Mouse (Mus musculus): ENCODE data around the gene Nkain4. TPM values are rescaled to one million over a fixed set of nuclear protein-coding genes. Genes with fewer than 3 reads are reported as not detected.

Gene Nkain4
- polyA plus RNA-seq, 2 experiments from 2014 or later = not detected

GRCm38 (mm10) chr2:180893537-180894028 is 60.9 kb downstream of the Nkain4 start:
- no peak for ATAC-seq

- no peak for ATAC-seq
Measured at GRCm38 (mm10) chr2:180892841-180893521, 61.5 kb downstream of the Nkain4 start.

- ATAC-seq = no peak
Measured at GRCm38 (mm10) chr2:180891835-180892323, 62.6 kb downstream of the Nkain4 start.

- no peak for ATAC-seq
Measured at GRCm38 (mm10) chr2:180891075-180891834, 63.2 kb downstream of the Nkain4 start.

- ATAC-seq = no peak
Measured at GRCm38 (mm10) chr2:180890422-180891074, 64.0 kb downstream of the Nkain4 start.

- ATAC-seq = no peak
Measured at GRCm38 (mm10) chr2:180889921-180890280, 64.6 kb downstream of the Nkain4 start.

- ATAC-seq = no peak
Measured at GRCm38 (mm10) chr2:180889271-180889920, 65.1 kb downstream of the Nkain4 start.

- ATAC-seq = no peak
Measured at GRCm38 (mm10) chr2:180885270-180885669, 69.2 kb downstream of the Nkain4 start.

Other genes with a start within 250 kb of the Nkain4 start
- 10 to 100 TPM; 49.7 to 73.1 TPM for gene Dido1, start 244.7 kb downstream of the Nkain4 start, polyA plus RNA-seq (2017; shearing (Covaris generic))
- 10 to 100 TPM; 11.4 to 22.0 TPM for gene Gid8, start 244.6 kb downstream of the Nkain4 start, polyA plus RNA-seq (2017; shearing (Covaris generic))
- 100 to 1,000 TPM in 1 of 2 experiments, 10 to 100 TPM in 1; 77.3 to 114 TPM for gene Slc17a9, start 229.4 kb downstream of the Nkain4 start, polyA plus RNA-seq (2017; shearing (Covaris generic))
- not detected for gene Bhlhe23, start 177.8 kb downstream of the Nkain4 start, polyA plus RNA-seq (2017; shearing (Covaris generic))
- 1 to 10 TPM; 7.5 to 9.2 TPM for gene Ythdf1, start 33.8 kb downstream of the Nkain4 start, polyA plus RNA-seq (2017; shearing (Covaris generic))
- gene Birc7, start 25.7 kb downstream of the Nkain4 start, polyA plus RNA-seq (2017; shearing (Covaris generic)) = not detected
- 10 to 100 TPM; 42.6 to 73.0 TPM for gene Arfgap1, start 12.5 kb upstream of the Nkain4 start, polyA plus RNA-seq (2017; shearing (Covaris generic))
- gene Col20a1, start 31.8 kb upstream of the Nkain4 start, polyA plus RNA-seq (2017; shearing (Covaris generic)) = under 1 TPM; 0.36 to 0.38 TPM
- gene Chrna4, start 88.8 kb upstream of the Nkain4 start, polyA plus RNA-seq (2017; shearing (Covaris generic)) = not detected
- gene Kcnq2, start 180.6 kb upstream of the Nkain4 start, polyA plus RNA-seq (2017; shearing (Covaris generic)) = not detected
- not detected for gene Eef1a2, start 202.3 kb upstream of the Nkain4 start, polyA plus RNA-seq (2017; shearing (Covaris generic))
- gene Ppdpf, start 232.5 kb upstream of the Nkain4 start, polyA plus RNA-seq (2017; shearing (Covaris generic)) = 100 to 1,000 TPM; 138 to 145 TPM
- gene Ptk6, start 248.1 kb upstream of the Nkain4 start, polyA plus RNA-seq (2017; shearing (Covaris generic)) = under 1 TPM in 1 of 2 experiments, not detected in 1; 0.08 TPM

All from CD4-positive, CD25-positive, alpha-beta regulatory T cell, adult 4 months (primary cell).